Mouse (Mus musculus): ENCODE results near the gene Lmod3.

- no peak for TF ChIP-seq POLR2A (IDR thresholded peaks at IDR 0.05; ENCODE audit: extremely low read depth, insufficient read depth, low read length)
- TF ChIP-seq CTCF (IDR thresholded peaks at IDR 0.05; ENCODE audit: low read depth, low read length): no peak
Measured at GRCm38 (mm10) chr6:97297151-97297550, 44.6 kb upstream of the Lmod3 start.

All from liver, adult 2 months (tissue).